Mouse (Mus musculus) testis, adult 2 months (tissue): ENCODE results near the gene D430041D05Rik.

Experiments
- CTCF ChIP-seq: fragments of 200-500 bp; IDR thresholded peaks from 2 replicates; pipeline ENCODE4 v1.5.1; 2012; ENCODE audit warnings: low read depth, mild to moderate bottlenecking, inconsistent platforms, low read length, moderate library complexity; ENCODE audit not compliant: control insufficient read depth, insufficient read depth, insufficient replicate concordance
- POLR2A ChIP-seq: fragments of 200-500 bp; IDR thresholded peaks from 2 replicates; pipeline ENCODE4 v1.6.1; 2012; ENCODE audit warnings: low read depth, mild to moderate bottlenecking, inconsistent platforms, low read length, moderate library complexity; ENCODE audit not compliant: control insufficient read depth

DNA sequence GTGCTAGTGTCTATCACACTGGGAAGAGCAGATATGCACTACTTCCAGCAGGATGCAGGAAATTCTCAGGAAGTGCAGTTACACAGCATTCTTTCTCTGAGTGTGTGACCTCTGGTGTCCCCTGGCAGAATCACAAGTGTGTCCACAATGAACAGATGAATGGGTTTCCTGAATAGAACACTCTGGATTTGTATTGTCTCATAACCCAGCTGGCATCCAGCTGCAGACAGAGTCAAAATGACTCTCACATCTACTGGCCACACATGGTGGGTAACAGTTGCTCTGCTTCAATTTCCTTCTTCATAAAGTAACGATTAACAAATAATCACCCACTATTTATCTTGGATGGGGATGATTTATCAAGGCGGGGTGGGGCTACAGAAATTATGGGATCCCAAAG is 43.5 kb downstream of the D430041D05Rik start:
- TF ChIP-seq CTCF, result no peak
- TF ChIP-seq POLR2A, result no peak
